Mouse (Mus musculus): ENCODE measurements around the gene Mpv17l2.
A peak's percentile ranks its signal among the peaks of the same experiment; 100 is the strongest.

Mpv17l2 gene

DNA sequence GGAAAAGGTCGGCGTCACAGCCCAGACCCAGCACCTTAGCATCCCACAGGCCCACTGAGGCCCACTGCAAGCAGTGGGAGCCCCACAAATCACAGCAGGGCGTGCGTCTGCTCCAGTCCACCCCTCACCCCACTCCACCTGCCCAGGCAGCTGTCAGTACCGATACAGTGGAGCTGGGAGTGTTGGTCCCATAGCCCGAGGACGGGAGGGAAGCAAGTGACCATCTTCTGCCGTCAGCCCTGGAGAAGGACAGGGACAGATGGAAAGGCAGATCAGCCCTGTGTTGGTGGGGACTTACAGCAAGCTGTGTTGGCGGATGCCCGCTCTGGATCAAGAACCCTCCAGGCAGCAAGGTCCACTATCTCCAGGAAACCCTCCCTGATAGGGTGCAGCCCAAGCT, 28.3 kb upstream of the Mpv17l2 start:
- DNase-seq: no peak

DNA sequence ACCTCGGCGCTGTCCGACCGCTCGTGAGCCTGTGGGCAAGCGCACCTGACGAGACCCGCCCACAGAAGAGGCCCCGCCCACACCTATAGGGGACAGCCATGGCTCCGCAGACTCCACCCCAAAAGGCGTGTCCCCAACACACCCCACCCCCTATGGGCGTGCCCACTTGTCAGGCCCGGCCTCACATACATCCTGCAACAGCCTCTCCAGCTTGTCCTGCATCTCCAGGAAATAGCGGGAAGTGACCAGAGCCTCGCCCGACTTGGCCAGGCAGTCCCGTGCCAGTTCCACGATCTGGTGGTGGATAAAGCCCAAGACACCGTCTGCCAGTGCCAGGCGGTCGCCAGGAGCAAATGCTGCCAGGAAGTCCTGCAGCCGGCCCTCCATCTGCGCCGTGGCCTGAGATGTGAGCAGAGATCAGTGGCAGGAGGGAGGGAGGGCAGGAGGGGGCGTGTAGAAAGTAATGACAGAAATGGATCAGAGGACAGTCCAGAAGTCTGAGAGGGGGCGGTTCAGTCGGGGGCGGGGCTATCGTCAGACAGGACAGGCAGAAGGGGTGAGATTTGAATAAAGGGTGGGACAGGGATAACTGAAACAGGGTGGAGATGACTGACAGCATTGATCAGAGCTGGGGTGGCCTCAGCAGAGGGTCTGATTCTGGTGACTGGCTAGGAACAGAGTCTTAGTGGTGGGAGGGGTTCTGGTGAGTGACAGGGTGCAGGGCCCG, 27.4 kb upstream of the Mpv17l2 start:
- peak; percentile 43 for DNase-seq

DNA sequence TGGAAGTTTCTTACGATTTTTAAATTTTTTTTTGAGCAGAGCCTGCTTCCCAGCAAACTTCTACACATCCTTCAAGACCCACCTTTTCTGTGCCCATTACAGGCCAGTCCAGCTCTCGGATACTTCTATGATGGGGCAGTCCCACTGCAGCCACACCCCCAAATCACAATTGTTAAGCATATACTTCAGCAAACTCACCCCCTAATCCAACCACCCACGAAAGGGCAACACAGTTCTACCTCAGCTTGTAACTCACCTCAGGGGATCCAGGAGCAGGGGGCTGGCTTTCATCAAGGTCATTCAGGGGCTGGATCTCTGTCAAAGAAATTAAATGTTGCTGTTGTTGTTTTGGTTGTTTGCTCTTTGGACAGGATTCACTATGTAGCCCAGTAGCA, 26.3 kb upstream of the Mpv17l2 start:
- no peak for DNase-seq

DNA sequence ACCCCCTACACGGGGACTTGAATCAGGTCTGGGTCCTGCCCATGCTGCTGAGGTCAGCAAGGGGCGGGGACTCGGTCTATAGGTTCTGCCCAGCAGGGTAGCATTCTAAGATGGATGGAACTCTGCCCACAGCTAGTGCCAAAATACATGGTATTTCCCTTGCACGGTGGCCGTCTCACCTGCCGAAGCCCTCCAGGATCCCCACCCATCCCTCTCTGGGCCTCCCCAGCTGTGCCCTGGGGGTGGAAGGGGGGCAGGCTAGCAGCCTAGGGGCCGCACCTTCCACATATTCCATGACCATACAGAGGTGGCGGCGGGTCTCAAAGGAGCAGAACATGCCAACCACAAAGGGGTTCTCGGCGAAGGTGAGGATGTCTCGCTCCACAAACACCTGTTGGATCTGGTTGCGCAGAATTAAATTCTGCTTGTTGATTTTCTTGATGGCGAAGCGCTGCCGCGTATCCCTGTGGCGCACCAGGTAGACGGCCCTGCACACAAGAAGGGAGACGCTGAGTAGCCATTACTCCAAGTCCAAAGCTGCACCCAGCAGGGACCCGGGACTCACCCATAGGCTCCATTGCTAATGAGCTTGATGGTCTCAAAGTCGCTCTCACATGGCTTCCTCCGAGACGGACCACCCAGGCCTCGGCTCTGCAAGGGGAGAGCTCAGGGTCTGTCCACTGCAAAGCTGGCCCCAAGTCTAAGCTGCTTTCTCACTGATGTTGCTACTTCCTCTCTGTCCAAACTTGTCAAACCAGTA, 25.7 kb upstream of the Mpv17l2 start:
- DNase-seq: no peak

DNA sequence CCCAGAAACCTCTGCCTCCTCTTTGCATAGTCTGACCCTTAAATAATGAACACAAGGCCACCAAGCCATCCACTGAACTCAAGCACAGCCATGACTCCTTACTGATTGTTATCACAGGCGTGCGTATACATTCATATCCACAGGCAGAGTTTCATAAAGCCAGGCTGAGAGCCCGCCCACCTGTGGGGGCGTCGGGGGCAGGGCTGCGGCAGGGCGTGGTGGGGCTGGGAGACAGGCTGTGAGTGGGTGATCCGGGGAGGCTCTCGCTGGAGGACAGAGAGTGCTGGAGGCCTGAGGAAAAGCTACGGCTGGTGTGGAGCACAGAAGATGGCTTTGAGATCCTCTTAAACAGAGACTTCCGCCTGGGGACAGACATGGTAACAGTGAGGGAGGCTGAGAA, 19.3 kb upstream of the Mpv17l2 start:
- no peak for DNase-seq

DNA sequence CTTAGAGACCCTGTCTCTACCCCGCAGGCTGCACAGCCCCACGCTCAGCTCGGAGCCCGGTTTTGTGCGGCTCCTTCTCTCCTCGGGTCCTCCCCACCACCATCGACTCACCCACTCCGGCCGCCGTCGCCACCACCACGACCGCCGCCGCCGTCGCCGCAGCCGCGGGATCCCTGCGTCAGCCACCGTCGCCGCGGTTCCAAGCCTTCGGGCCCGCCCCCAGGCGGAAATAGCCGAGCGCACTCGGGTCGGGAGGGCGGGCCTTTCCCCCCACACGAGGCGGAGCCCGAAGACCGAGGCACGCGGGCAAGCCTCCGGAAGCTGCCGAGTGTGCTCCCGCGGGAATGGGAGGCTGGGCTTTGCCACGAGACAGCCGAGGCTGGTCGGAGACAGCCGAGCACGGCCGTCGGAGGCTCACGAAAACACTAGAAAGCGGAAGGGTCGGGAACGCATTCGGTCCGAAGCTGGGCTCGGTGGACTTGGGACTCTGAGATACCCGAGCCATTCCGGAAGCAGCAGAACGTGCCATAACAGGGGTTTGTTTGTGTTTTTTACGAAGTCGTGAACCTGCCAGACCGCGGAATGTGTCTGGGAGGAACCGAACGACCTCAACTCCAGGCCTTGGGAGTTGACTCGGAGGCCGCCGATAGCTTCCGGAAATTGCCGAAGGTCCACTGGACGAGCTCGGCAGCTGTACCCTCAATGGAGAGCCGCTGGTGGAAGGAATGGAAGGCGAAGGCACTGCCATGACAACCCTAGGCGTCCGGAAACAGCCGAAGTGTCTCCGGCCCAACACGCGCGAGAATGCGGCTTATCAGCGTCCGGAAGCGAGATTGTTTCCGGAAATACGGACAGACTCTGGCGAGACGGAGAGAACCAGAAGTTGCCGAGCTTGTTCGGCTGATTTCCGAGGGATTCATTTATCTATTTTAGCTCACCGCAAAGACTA, 16.0 kb upstream of the Mpv17l2 start, which contains the start of gene Pik3r2:
Gene Pik3r2, minus strand, starts transcription at position 218 of the 949 bp plus-strand sequence.
- DNase-seq: peak; percentile 99

DNA sequence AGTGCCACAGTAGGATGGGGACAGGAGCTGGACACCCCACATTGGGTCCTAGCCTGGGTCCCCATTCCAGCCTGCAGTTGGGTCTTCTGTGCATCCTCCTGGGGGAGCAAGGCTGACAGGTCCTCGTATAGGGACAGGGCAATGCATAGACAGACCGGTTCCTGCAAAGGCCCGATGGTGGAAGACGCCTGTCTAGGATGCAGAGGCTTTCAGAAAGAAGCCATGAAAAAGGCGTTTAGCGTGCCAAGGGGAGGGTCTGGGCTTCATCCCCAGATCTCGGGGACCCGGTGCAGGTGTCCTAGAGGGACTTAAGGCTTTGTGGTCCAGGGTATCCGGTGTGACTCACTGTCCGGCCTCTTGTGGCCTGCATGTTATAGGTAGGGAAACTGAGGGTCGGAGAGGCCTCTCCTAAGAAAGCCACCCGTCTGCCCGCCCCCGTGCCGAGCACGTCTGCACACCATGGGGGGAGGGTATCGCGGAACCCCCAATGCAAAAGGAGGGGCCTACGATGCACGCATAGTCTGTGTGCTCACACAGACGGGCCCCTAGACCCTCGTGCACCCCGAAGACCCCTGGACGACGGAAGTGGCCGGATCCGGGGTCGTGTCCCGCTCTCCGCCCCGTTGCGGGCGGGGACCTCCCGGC, 15.2 kb upstream of the Mpv17l2 start:
- no peak for DNase-seq

DNA sequence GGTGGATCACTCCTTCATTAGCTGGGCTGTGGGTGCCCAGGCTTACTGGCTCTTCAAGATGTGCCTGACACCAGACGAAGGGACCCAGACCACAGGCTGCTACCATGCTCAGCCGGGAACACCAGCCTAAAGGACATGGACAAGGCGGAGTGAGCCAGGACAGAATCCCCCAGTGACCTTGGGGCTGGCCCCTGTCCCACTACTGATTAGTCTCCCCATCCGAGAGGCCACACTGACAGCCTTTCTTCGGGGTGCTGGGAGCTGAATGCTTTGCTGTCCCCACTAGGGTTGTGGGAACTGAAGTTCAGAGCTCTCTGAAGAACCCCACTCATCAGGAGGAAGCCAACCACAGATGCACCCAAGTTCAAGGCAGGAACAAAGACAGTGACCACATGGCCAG, 14.5 kb upstream of the Mpv17l2 start:
- DNase-seq: no peak

DNA sequence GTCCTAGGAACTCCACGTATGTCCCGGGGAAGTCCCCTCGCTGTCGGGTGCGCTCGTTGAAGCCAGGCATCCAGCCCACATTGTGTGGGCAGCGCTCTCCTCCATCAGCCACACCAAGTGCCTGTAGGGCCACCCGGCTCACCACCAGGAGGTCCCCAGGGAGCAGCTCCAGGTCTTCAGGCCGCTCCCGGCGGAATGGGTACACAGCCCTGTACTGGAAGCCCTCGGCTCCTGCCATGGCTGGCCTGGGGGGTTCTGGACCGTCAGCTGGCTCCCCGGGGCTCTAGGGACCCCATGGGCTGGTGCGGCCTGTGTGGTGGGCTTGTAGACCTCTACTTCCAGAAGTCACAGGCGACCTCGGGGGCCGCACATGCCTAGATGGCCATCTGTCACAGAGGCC, 14.0 kb upstream of the Mpv17l2 start:
- DNase-seq: peak; percentile 29

DNA sequence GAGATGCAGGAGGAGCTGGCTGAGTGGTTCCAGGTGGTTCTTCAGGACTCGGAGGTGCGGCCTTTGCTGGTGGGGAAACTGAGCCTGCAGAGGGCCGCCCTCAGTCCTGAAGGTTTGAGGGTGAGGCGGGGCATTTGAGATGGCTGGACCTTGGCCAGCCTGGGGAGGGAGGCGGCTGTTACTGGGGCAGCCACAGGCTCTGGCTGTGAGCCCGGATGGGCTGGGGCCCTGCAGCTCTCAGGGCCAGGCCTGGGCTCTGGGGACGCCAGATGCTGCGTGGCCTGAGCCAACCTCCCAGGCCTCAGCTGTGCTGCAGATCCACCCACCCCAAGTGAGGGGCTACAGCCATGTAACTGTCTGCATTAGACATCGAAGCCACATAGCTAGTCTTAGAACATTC, 13.1 kb upstream of the Mpv17l2 start:
- no peak for DNase-seq

DNA sequence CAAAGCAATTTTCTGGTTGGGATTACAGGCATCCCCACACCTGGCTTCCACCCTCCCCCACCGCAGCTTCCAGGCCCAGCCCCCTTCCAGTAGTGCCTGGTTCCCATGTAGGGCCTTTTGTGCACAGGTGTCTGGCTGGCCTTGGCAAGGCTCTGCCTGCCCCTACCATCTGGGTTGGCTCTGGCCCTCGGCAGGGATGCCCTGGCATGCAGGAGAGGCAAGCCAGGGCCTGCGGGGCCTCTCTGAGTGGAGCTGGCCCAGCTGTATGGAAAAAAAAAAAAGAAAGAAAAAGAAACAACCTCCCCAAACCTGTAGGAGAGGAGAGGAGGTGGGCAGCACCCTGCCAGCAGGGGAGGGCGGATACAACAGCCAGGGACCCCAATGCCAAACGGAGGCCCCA, 12.7 kb upstream of the Mpv17l2 start:
- DNase-seq: no peak

DNA sequence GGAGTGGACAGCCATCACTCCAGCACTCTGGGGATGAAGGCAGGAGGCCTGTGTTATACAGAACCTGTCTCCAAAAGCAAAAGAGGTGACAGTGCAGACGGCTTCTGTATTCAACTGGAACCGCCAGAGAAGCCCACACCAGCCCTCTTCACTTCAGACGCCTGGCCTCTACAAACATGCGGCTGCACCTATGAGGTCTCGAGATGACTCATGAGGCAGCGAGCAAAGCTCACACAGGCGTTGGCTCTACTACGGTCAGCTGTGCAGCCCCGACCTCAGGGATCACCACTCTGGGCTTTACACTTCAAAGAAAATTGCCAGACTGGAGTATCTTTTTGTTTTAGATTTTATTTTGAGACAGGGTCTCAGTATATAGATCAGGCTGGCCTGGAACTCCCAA, 12.1 kb upstream of the Mpv17l2 start:
- no peak for DNase-seq

DNA sequence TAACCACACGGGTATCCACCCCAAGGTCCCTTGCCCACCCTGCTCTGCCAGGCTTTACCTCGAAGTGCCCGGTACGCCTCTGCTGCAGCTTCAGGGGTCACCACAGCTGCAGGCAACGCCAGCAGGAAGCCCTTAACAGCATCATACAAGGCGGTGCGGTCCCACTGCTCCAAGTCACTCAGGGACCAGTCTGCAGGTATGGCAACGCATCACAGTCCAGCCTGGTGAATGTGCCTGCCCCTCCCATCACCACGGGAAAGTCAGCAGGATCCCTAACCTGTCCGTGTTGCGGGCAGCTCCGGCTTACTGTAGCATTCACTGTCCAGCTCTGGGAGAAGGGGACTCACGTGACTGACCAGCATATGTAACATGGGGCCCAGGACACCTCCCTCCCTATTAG, 11.3 kb upstream of the Mpv17l2 start:
- DNase-seq: no peak

DNA sequence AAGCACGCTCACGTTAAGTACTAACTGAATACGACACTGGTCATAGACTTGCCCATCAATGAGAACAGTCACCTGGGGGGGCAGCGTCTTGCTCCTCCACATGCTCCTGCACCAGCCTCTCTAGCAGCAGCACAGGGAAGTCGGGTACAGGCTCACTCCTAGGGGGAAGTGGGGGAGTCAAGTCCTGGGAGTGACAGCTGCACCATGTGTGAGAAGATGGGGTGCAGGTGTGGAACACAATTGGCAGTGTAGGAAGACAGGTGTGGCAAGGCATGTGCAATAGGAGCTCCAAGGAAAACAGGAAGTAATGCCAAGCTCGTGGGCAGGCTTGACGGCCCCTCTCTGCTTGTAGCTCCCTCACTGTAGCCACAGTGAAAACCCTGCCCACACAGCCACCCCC, 10.5 kb upstream of the Mpv17l2 start:
- no peak for DNase-seq

DNA sequence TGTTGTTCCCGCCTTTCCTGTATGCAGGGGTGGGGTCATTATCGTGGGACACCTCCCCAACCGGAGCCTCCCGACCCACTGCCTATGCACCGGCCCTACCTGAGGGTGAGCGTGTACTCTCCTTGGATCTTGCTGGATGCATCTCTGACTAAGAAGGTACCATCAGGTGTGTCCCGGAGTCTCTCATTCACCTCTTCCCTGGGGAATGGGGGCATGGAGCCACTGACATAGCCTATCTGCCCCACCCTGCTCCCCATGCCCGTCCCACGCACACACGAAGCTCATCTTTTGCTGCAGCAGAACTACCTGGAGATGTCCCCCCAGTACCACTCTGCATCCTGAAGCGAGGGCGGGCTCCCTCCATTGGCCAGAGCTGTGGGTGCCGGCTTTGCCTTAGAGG, 10.0 kb upstream of the Mpv17l2 start:
- no peak for DNase-seq

DNA sequence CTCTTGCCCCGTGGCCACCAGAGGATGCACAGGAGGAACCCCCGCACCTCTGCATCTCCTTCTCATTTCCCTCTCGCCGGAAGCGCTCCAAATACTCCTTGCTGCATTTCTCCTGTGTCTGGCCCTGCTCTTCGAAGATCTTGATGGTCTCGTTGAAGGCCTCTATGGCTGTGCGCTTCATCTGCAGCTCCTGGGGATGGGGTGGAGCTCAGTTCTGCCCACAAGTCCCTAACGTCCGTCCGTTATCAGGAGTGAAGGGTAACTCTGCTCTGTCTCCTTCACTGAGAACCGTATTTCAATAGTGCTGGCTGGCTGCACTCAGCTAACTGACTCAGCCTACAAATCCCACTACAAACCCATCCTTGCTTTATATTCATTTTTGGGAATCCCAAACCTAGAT, 9.1 kb upstream of the Mpv17l2 start:
- no peak for DNase-seq

DNA sequence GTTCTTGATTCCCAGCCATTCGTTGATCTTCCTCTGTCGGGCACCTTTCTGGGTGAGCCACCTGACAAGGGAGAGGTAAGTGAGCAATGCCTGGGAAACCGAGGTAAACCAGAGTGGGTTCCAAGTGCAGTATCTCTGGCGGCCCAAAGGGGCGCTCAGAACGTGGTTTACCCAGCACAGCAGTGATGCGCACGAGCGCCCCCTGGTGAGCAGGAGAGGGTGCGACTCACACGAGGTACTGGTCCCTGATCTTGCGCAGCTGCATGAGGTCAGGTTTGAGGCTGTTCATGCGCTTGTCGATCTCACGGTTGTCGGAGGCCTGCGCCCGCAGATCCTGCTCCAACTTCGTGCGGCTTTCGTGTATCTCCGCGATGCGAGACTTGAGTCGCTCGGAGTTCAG, 8.6 kb upstream of the Mpv17l2 start:
- DNase-seq: peak; percentile 100

DNA sequence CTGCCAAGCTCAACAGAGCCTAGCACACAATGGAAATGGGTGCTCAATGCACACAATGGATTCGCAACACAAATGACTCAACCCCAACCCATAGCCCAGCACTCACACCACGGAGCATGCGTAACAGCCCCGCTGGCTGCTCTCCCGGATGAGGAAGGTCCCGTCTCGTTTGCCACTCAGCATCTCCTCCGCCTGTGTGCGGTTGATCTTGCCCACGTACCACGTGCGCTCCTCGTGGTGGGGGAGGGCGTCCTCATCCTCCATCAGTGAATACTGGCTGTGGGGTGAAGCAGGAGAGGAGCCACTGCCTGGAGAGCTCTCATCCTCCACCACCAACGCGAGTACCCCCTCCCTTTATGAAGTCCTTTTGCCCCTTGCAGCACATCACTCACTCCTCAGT, 8.2 kb upstream of the Mpv17l2 start:
- DNase-seq: peak; percentile 38

DNA sequence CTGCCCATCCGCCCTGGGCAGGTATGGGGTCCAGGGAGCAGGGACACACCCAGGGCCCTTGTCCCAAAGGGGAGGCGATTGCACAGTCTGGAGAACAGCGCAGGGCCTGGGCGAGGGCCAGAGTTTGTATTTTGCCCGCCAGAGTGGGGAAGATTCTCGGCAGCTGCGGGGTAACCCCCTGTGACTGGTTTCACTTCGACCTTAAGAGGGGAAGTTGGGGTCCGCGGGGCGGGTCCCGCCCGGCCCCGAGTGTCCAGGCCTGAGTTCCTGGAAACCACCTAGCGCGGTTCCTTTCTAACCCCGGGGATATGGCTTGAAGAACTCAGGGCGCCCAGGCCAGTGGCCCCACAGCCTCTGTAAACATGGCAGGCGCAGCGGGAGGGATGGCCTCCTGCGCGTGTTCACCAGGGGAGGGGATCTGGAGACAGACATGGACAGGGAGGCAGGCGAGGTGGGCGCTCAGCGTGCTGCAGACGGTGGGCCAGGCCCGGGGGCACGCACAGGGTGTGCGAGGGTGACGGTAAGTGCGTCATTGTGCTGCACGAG, 7.6 kb upstream of the Mpv17l2 start:
- DNase-seq: peak; percentile 33

DNA sequence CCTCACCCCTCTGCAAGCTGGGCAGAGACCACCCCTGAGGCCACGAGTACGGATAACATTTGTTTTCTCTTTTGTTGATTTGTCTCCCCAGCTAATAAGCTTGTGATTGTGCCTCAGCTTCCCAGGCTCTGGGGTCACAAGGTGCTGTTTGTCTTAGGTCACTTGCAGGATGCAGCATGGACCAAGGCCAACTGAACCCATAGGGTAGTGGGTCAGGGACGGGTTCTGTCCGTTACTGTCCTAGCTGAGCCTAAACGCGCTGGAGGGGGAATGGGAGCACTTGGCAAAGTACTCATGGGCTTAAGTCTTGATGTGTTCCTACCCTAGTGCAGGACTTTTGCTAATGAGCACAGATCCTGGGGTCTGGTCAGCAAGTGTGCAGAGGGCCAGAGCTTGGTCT, 6.8 kb upstream of the Mpv17l2 start:
- no peak for DNase-seq

DNA sequence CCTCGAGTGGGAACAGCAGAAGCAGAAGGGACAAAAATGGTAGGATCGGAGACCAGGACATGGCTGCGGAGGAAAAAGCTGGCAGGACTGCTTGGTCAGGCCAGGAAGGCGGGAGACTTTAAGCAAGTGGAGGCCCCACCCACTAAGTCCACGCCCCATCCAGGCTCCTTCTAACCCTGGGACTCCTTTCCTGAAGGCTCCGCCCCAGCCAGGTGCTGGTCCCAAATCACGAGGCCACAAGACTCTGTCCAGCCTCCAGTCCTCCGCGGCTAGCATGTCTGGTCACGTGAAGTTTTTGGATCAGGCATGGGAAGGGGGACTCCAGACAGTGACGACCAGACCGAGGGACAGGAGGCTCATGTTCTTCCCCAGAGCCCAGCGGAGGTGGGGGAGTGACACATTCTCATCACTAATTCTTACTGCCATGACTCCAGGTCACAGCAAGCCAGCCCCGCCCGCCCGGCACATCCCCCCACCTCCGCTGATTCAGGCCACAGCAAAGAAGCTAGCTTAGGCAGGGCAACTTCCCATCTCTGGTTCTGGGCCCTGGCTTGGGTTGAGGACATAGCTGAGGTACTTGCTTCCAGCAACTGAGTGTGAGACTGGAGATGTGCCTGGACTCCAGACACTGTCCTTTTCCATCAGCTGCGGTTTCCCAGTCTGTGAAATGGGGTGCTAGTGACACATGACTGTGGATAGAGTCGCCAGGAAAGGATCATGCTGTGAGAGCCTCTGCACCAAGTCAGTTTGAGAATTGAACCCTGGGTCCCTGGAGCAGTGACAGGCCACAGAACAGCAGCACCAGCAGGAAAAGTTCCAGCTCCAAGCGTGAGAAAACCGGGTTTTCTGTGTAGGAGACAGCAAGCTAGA, 6.1 kb upstream of the Mpv17l2 start:
- peak; percentile 51 for DNase-seq

All from thymus, postnatal 4 days (tissue).